Mouse (Mus musculus): Measurements from ENCODE around the gene Oxa1l. TPM values are rescaled to one million over a fixed set of nuclear protein-coding genes. Genes with fewer than 3 reads are reported as not detected.
"Not testable (repeated sequence)": the region's sequence is repeated elsewhere in the genome, so short reads cannot be mapped to it uniquely, and the experiment has no call there.

Gene Oxa1l
- polyA plus RNA-seq, 1 experiment: not detected

- Histone ChIP-seq H3K27ac (ENCODE audit: insufficient read depth, low read depth, low read length) (no peak overlapping the region), H3K4me3 (ENCODE audit: insufficient read depth, low read depth, low read length) (no peak overlapping the region), H3K4me1 (ENCODE audit: control insufficient read depth, insufficient read depth, low read length) (peaks cover 7% of the 10 kb centered on the region)
- WGBS: 61% methylated on average over 8 of the region's 8 CpGs
- TF ChIP-seq CTCF (IDR thresholded peaks at IDR 0.05; ENCODE audit: insufficient read depth, low read depth, low read length): no peak
- no peak for TF ChIP-seq POLR2A (IDR thresholded peaks at IDR 0.05; ENCODE audit: insufficient read depth, low read depth, low read length)
Measured at GRCm38 (mm10) chr14:54333452-54334189, 27.0 kb upstream of the Oxa1l start.

- WGBS: 67% methylated on average over 7 of the region's 7 CpGs
- H3K27ac ChIP-seq (ENCODE audit: insufficient read depth, low read depth, low read length): no peak overlapping the region
- no peaks in the 10 kb centered on the region for H3K4me1 ChIP-seq (ENCODE audit: control insufficient read depth, insufficient read depth, low read length)
- TF ChIP-seq CTCF (IDR thresholded peaks at IDR 0.05; ENCODE audit: insufficient read depth, low read depth, low read length) (no peak), POLR2A (IDR thresholded peaks at IDR 0.05; ENCODE audit: insufficient read depth, low read depth, low read length) (no peak)
- H3K4me3 ChIP-seq (ENCODE audit: insufficient read depth, low read depth, low read length): no peak overlapping the region
Measured at GRCm38 (mm10) chr14:54340836-54341235, 19.8 kb upstream of the Oxa1l start.

- H3K27ac ChIP-seq (ENCODE audit: insufficient read depth, low read depth, low read length); H3K4me1 ChIP-seq (ENCODE audit: control insufficient read depth, insufficient read depth, low read length); H3K4me3 ChIP-seq (ENCODE audit: insufficient read depth, low read depth, low read length): not testable (repeated sequence)
- WGBS: 63% methylated on average over 2 of the region's 2 CpGs
Measured at GRCm38 (mm10) chr14:54341807-54342206, 18.8 kb upstream of the Oxa1l start.

GRCm38 (mm10) chr14:54350773-54351541 lies 9.7 kb upstream of the Oxa1l start:
- H3K27ac ChIP-seq (ENCODE audit: insufficient read depth, low read depth, low read length); H3K4me3 ChIP-seq (ENCODE audit: insufficient read depth, low read depth, low read length); H3K4me1 ChIP-seq (ENCODE audit: control insufficient read depth, insufficient read depth, low read length): not testable (repeated sequence)
- WGBS: 91% methylated on average over 16 of the region's 16 CpGs

- WGBS: 82% methylated on average over 8 of the region's 8 CpGs
- no peak for TF ChIP-seq POLR2A (IDR thresholded peaks at IDR 0.05; ENCODE audit: insufficient read depth, low read depth, low read length)
- no peak for TF ChIP-seq CTCF (IDR thresholded peaks at IDR 0.05; ENCODE audit: insufficient read depth, low read depth, low read length)
- Histone ChIP-seq H3K4me3 (ENCODE audit: insufficient read depth, low read depth, low read length) (no peak overlapping the region), H3K4me1 (ENCODE audit: control insufficient read depth, insufficient read depth, low read length) (no peaks in the 10 kb centered on the region), H3K27ac (ENCODE audit: insufficient read depth, low read depth, low read length) (no peak overlapping the region)
Measured at GRCm38 (mm10) chr14:54352314-54352713, 8.3 kb upstream of the Oxa1l start.

GRCm38 (mm10) chr14:54354406-54354805 lies 6.2 kb upstream of the Oxa1l start:
- Histone ChIP-seq H3K4me3 (ENCODE audit: insufficient read depth, low read depth, low read length) (no peak overlapping the region), H3K27ac (ENCODE audit: insufficient read depth, low read depth, low read length) (no peak overlapping the region), H3K4me1 (ENCODE audit: control insufficient read depth, insufficient read depth, low read length) (no peaks in the 10 kb centered on the region)
- WGBS: 48% methylated on average over 1 of the region's 1 CpGs
- TF ChIP-seq CTCF (IDR thresholded peaks at IDR 0.05; ENCODE audit: insufficient read depth, low read depth, low read length) (no peak), POLR2A (IDR thresholded peaks at IDR 0.05; ENCODE audit: insufficient read depth, low read depth, low read length) (no peak)

- Histone ChIP-seq H3K27ac (ENCODE audit: insufficient read depth, low read depth, low read length) (no peak overlapping the region), H3K4me3 (ENCODE audit: insufficient read depth, low read depth, low read length) (no peak overlapping the region), H3K4me1 (ENCODE audit: control insufficient read depth, insufficient read depth, low read length) (peaks cover 14% of the 10 kb centered on the region)
- WGBS: 94% methylated on average over 8 of the region's 8 CpGs
- no peak for TF ChIP-seq CTCF (IDR thresholded peaks at IDR 0.05; ENCODE audit: insufficient read depth, low read depth, low read length)
- TF ChIP-seq POLR2A (IDR thresholded peaks at IDR 0.05; ENCODE audit: insufficient read depth, low read depth, low read length): no peak
Measured at GRCm38 (mm10) chr14:54363156-54363555, 2.5 kb downstream of the Oxa1l start.

GRCm38 (mm10) chr14:54365026-54365645 lies 4.5 kb downstream of the Oxa1l start:
- no peak overlapping the region for H3K27ac ChIP-seq (ENCODE audit: insufficient read depth, low read depth, low read length)
- 75% methylated on average over 5 of the region's 5 CpGs for WGBS
- no peak overlapping the region for H3K4me3 ChIP-seq (ENCODE audit: insufficient read depth, low read depth, low read length)
- no peak for TF ChIP-seq POLR2A (IDR thresholded peaks at IDR 0.05; ENCODE audit: insufficient read depth, low read depth, low read length)
- TF ChIP-seq CTCF (IDR thresholded peaks at IDR 0.05; ENCODE audit: insufficient read depth, low read depth, low read length): no peak
- H3K4me1 ChIP-seq (ENCODE audit: control insufficient read depth, insufficient read depth, low read length): peaks cover 14% of the 10 kb centered on the region

- WGBS: 75% methylated on average over 10 of the region's 10 CpGs
Measured at GRCm38 (mm10) chr14:54366581-54366980, 5.9 kb downstream of the Oxa1l start.

More at GRCm38 (mm10) chr14:54366581-54366980, 5.9 kb downstream of the Oxa1l start:
- TF ChIP-seq CTCF (IDR thresholded peaks at IDR 0.05; ENCODE audit: insufficient read depth, low read depth, low read length) (no peak), POLR2A (IDR thresholded peaks at IDR 0.05; ENCODE audit: insufficient read depth, low read depth, low read length) (no peak)
- Histone ChIP-seq H3K4me1 (ENCODE audit: control insufficient read depth, insufficient read depth, low read length) (peaks cover 14% of the 10 kb centered on the region), H3K4me3 (ENCODE audit: insufficient read depth, low read depth, low read length) (no peak overlapping the region), H3K27ac (ENCODE audit: insufficient read depth, low read depth, low read length) (no peak overlapping the region)

All from olfactory bulb, adult 2 months (tissue).